Mouse (Mus musculus) brain, embryonic 14.5 days (tissue): ENCODE data around the gene Hebp1.

Experiments
- CTCF ChIP-seq: fragments of 200-500 bp; IDR thresholded peaks from 2 replicates; pipeline ENCODE4 v1.5.1; 2012; ENCODE audit warnings: inconsistent platforms, mild to moderate bottlenecking, moderate library complexity, borderline replicate concordance; ENCODE audit not compliant: insufficient read depth, insufficient read length; ENCODE audit errors: extremely low read depth
- POLR2A ChIP-seq: fragments of 200-500 bp; IDR thresholded peaks from 2 replicates; pipeline ENCODE4 v1.6.1; 2012; ENCODE audit warnings: mild to moderate bottlenecking, inconsistent platforms, borderline replicate concordance; ENCODE audit not compliant: poor library complexity, insufficient read depth, insufficient read length, severe bottlenecking; ENCODE audit errors: extremely low read depth

- TF ChIP-seq POLR2A (no peak), CTCF (no peak)
These were observed 48.1 kb downstream of the Hebp1 start for GRCm38 (mm10) chr6:135149722-135150121.
